Mouse (Mus musculus) brain, embryonic 14.5 days (tissue): ENCODE data around the gene Prss50.

Experiments
- CTCF ChIP-seq: fragments of 200-500 bp; IDR thresholded peaks from 2 replicates; pipeline ENCODE4 v1.5.1; 2012; ENCODE audit warnings: inconsistent platforms, mild to moderate bottlenecking, moderate library complexity, borderline replicate concordance; ENCODE audit not compliant: insufficient read depth, insufficient read length; ENCODE audit errors: extremely low read depth
- POLR2A ChIP-seq: fragments of 200-500 bp; IDR thresholded peaks from 2 replicates; pipeline ENCODE4 v1.6.1; 2012; ENCODE audit warnings: mild to moderate bottlenecking, inconsistent platforms, borderline replicate concordance; ENCODE audit not compliant: poor library complexity, insufficient read depth, insufficient read length, severe bottlenecking; ENCODE audit errors: extremely low read depth

- no peak for TF ChIP-seq POLR2A
- TF ChIP-seq CTCF, result no peak
Measured at GRCm38 (mm10) chr9:110834411-110834810, 23.4 kb upstream of the Prss50 start, which contains the start of gene Prss45.
